In the genomic region with DNA sequence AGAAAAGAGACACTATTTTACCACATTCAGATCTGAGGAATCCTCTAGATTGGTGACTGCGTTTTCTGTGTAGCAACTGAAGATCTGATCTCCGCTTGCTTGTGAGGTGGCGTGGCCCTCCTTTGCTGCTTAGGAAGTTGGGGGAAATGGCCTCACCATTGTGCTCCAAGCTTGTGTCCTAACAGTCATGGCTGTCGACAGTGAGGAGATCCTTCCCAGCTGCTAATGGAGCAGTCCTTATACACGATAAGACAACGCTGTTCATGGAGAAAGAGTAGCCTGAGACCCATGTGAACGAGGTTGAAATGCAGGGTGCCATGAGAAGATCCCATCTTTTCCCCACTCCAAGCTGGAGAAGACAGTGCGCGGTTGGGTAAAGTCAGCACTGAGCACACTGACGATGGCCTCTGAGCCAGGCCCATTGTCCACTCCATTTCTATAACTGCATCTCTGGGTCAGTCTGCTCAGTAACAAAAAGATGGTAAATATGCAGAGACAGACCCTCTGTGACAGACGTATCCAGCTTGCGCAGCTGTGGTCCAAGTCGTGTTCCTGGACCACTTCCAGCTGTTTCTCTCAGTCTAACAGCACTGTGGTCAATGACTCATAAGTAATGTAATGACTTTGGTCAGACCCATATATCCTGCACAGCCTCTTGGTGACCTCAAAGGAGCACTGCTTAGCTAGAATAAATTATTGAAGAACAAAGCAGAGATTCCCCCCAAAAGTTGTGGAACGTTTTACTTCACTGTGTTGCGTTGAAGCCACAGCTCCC, we compare ENCODE assay signal across 11 mouse cellular contexts. TPM values are rescaled to one million over a fixed set of nuclear protein-coding genes. Genes with fewer than 3 reads are reported as not detected.
DNase-seq lines count a peak whose midpoint lies in the region; ATAC-seq lines count a peak whose summit lies in the region.
"Had no signal": no experiment of that assay in that cellular context is flagged by ENCODE, and none has a peak within 500 bp of the region (broad histone marks: within the 10 kb centered on the region; RNA-seq: fewer than 3 reads in every experiment).

No protein-coding gene starts in this region.

- 53% methylated on average over 15 of the region's 15 CpGs for WGBS in neural tube, embryonic 13.5 days
- 91% methylated on average over 15 of the region's 15 CpGs for WGBS in forebrain, embryonic 10.5 days
- WGBS in forebrain, embryonic 11.5 days = 92% methylated on average over 15 of the region's 15 CpGs

- peak; percentile 71 to 76 for ATAC-seq in hematopoietic stem cell, adult 5-6 weeks (replicated peaks in 1 of 2; ENCODE audit: insufficient read depth in 1 of 2, low FRiP score in 2 of 2, low TSS enrichment in 1 of 2, low read depth in 1 of 2, poor library complexity in 2 of 2, severe bottlenecking in 2 of 2)
- ATAC-seq in neural tube, embryonic 13.5 days (ENCODE audit: low read depth) = peak; percentile 74; the same call in 1 of the 2 replicates
- ATAC-seq in forebrain, embryonic 11.5 days (replicated peaks; ENCODE audit: low FRiP score) = no peak

- H3K4me2 ChIP-seq in neural tube, embryonic 13.5 days = no peak overlapping the region
- no peak overlapping the region for H3K4me2 ChIP-seq in forebrain, embryonic 11.5 days (ENCODE audit: low read depth, low read length, severe bottlenecking)
- H3K4me2 ChIP-seq: hindbrain, embryonic 15.5 days had no signal

- no peak overlapping the region for H3K9ac ChIP-seq in neural tube, embryonic 13.5 days
- H3K9ac ChIP-seq in forebrain, embryonic 11.5 days (ENCODE audit: low read length) = no peak overlapping the region
- H3K9ac ChIP-seq: hindbrain, embryonic 15.5 days; liver, embryonic 14.5 days had no signal

- 0 out of 2 replicates have a peak overlapping the region, but pooled peaks have one; percentile 8 for H3K27ac ChIP-seq in brown adipose tissue, adult 24 weeks (replicated peaks; ENCODE audit: low read depth, low read length)
- H3K27ac ChIP-seq in neural tube, embryonic 13.5 days (replicated peaks) = no peak overlapping the region
- no peak overlapping the region for H3K27ac ChIP-seq in forebrain, embryonic 10.5 days
- no peak overlapping the region for H3K27ac ChIP-seq in forebrain, embryonic 11.5 days (ENCODE audit: low read depth, low read length)
- H3K27ac ChIP-seq: hindbrain, embryonic 15.5 days; liver, embryonic 14.5 days had no signal

- peak; percentile 12 for DNase-seq in kidney, adult 9 months
- no peak for DNase-seq in kidney, adult 18-20 months
- no peak for DNase-seq in forebrain, embryonic 10.5 days (ENCODE audit: extremely low spot score, low spot score)
- no peak for DNase-seq in frontal cortex, postnatal 14 days (ENCODE audit: low spot score in 2 of 2)
- DNase-seq in forebrain, embryonic 11.5 days (ENCODE audit: low spot score) = no peak
- DNase-seq: cerebellum, adult 9-10 months had no signal

- no peaks in the 10 kb centered on the region for H3K4me1 ChIP-seq in brown adipose tissue, adult 24 weeks (ENCODE audit: control insufficient read depth, insufficient read depth, insufficient read length, low read length)
- peaks cover 17% of the 10 kb centered on the region; the same call in 1 of the 2 replicates for H3K4me1 ChIP-seq in neural tube, embryonic 13.5 days (replicated peaks)
- peaks cover 9% of the 10 kb centered on the region; the same call in 1 of the 2 replicates for H3K4me1 ChIP-seq in forebrain, embryonic 10.5 days
- H3K4me1 ChIP-seq in forebrain, embryonic 11.5 days (replicated peaks; ENCODE audit: control insufficient read depth, insufficient read depth, low read length) = no peaks in the 10 kb centered on the region
- H3K4me1 ChIP-seq: hindbrain, embryonic 15.5 days had no signal

- peaks cover 6% of the 10 kb centered on the region; the same call in 1 of the 2 replicates for H3K9me3 ChIP-seq in neural tube, embryonic 13.5 days
- no peaks in the 10 kb centered on the region; the same call in 1 of the 2 replicates for H3K9me3 ChIP-seq in forebrain, embryonic 10.5 days
- no peaks in the 10 kb centered on the region; the same call in 1 of the 2 replicates for H3K9me3 ChIP-seq in forebrain, embryonic 11.5 days (ENCODE audit: control insufficient read depth, low read length)
- H3K9me3 ChIP-seq: hindbrain, embryonic 15.5 days had no signal

- no peaks in the 10 kb centered on the region for H3K27me3 ChIP-seq in neural tube, embryonic 13.5 days
- no peaks in the 10 kb centered on the region for H3K27me3 ChIP-seq in forebrain, embryonic 10.5 days (ENCODE audit: poor library complexity, severe bottlenecking)
- H3K27me3 ChIP-seq in forebrain, embryonic 11.5 days (ENCODE audit: control insufficient read depth, insufficient read depth, low read length) = no peaks in the 10 kb centered on the region
- H3K27me3 ChIP-seq: hindbrain, embryonic 15.5 days had no signal

- no peaks in the 10 kb centered on the region for H3K36me3 ChIP-seq in neural tube, embryonic 13.5 days
- H3K36me3 ChIP-seq in forebrain, embryonic 10.5 days (replicated peaks) = no peaks in the 10 kb centered on the region
- no peaks in the 10 kb centered on the region for H3K36me3 ChIP-seq in forebrain, embryonic 11.5 days (ENCODE audit: control insufficient read depth, insufficient read depth, low read length)
- H3K36me3 ChIP-seq: hindbrain, embryonic 15.5 days had no signal

- no peak overlapping the region for H3K4me3 ChIP-seq in brown adipose tissue, adult 24 weeks (ENCODE audit: insufficient read depth, low read depth, low read length)
- H3K4me3 ChIP-seq in neural tube, embryonic 13.5 days = no peak overlapping the region
- H3K4me3 ChIP-seq in forebrain, embryonic 10.5 days = no peak overlapping the region
- H3K4me3 ChIP-seq in forebrain, embryonic 11.5 days (ENCODE audit: low read depth, low read length) = no peak overlapping the region
- H3K4me3 ChIP-seq: hindbrain, embryonic 15.5 days had no signal

RNA-seq across cellular contexts. Expression of a gene that starts 15.1 kb away (rescaled TPM):
- 2.4 and 4.0 TPM in 2 replicates for polyA plus RNA-seq in brown adipose tissue, adult 24 weeks (2012; ENCODE audit: insufficient read depth, insufficient read length, missing spikeins)
- not detected in 2 replicates for total RNA-seq in hematopoietic stem cell, adult 5-6 weeks (2017)
- polyA plus RNA-seq in neural tube, embryonic 13.5 days (2015; fragmentation: Nextera tagmentation; extraction: Ambion mirVana) = 7.6 and 11.8 TPM in 2 replicates
- 2.1 and 3.8 TPM in 2 replicates for polyA plus RNA-seq in forebrain, embryonic 10.5 days (2016; fragmentation: Nextera tagmentation; extraction: Ambion mirVana)
- 15.3 and 17.6 TPM in 2 replicates for polyA plus RNA-seq in forebrain, embryonic 11.5 days (2014; fragmentation: Nextera tagmentation; extraction: Ambion mirVana)
